Mouse (Mus musculus) lung, postnatal 10 days (tissue): ENCODE measurements around the gene Tlr9.

Experiments
- DNase-seq: peaks from one replicate; pipeline ENCODE4 v3.0.0; 2021

The Tlr9 gene

GRCm38 (mm10) chr9:106203990-106204851, 18.2 kb upstream of the Tlr9 start:
- DNase-seq: peak; percentile 41

GRCm38 (mm10) chr9:106205713-106206290, 16.6 kb upstream of the Tlr9 start:
- no peak for DNase-seq

- DNase-seq: no peak
Observed at GRCm38 (mm10) chr9:106206515-106206914, 15.9 kb upstream of the Tlr9 start.

GRCm38 (mm10) chr9:106208181-106208580, 14.2 kb upstream of the Tlr9 start:
- peak; percentile 28 for DNase-seq

GRCm38 (mm10) chr9:106209954-106210353, 12.4 kb upstream of the Tlr9 start:
- no peak for DNase-seq

- DNase-seq: no peak
Observed at GRCm38 (mm10) chr9:106210853-106211609, 11.4 kb upstream of the Tlr9 start.

GRCm38 (mm10) chr9:106211680-106212593, 10.5 kb upstream of the Tlr9 start:
- peak; percentile 92 for DNase-seq

- no peak for DNase-seq
Observed at GRCm38 (mm10) chr9:106212594-106212981, 9.8 kb upstream of the Tlr9 start.

- DNase-seq: no peak
Observed at GRCm38 (mm10) chr9:106215341-106216125, 6.9 kb upstream of the Tlr9 start.

- DNase-seq: no peak
Observed at GRCm38 (mm10) chr9:106216971-106217370, 5.4 kb upstream of the Tlr9 start.

- no peak for DNase-seq
Observed at GRCm38 (mm10) chr9:106220894-106221523, 1.4 kb upstream of the Tlr9 start.

GRCm38 (mm10) chr9:106222994-106223393, 596 bp downstream of the Tlr9 start:
- no peak for DNase-seq

GRCm38 (mm10) chr9:106225469-106226150, 3.2 kb downstream of the Tlr9 start:
- DNase-seq: no peak

GRCm38 (mm10) chr9:106226151-106226682, 3.8 kb downstream of the Tlr9 start:
- peak; percentile 72 for DNase-seq

- no peak for DNase-seq
Observed at GRCm38 (mm10) chr9:106227790-106228429, 5.5 kb downstream of the Tlr9 start.

GRCm38 (mm10) chr9:106230051-106230733, 7.8 kb downstream of the Tlr9 start:
- DNase-seq: no peak

- DNase-seq: no peak
Observed at GRCm38 (mm10) chr9:106230734-106231106, 8.3 kb downstream of the Tlr9 start.

- DNase-seq: peak; percentile 51
Observed at GRCm38 (mm10) chr9:106231220-106231619, 8.8 kb downstream of the Tlr9 start.

- no peak for DNase-seq
Observed at GRCm38 (mm10) chr9:106231816-106232215, 9.4 kb downstream of the Tlr9 start.
